Mouse (Mus musculus) mature B cell (primary cell): ENCODE data around the gene Lfng.

Experiments
- in situ Hi-C: fragments of 300-500 bp; cut with MboI; formaldehyde crosslinking; loops from 2 replicates; pipeline ENCODE4 v1.14.3; 2019

Lfng gene

GRCm38 (mm10) chr5:140594846-140595245 lies 12.3 kb upstream of the Lfng start:
- in situ Hi-C loops: no loop called here

GRCm38 (mm10) chr5:140596426-140596825 lies 10.7 kb upstream of the Lfng start:
- in situ Hi-C loops: no loop called here

- in situ Hi-C loops: no loop called here
These were observed 10.1 kb upstream of the Lfng start for GRCm38 (mm10) chr5:140596927-140597588.

GRCm38 (mm10) chr5:140597787-140598186 lies 9.3 kb upstream of the Lfng start:
- in situ Hi-C loops: no loop called here

GRCm38 (mm10) chr5:140599939-140600338 lies 7.2 kb upstream of the Lfng start:
- in situ Hi-C loops: no loop called here

- in situ Hi-C loops: no loop called here
These were observed 5.4 kb upstream of the Lfng start for GRCm38 (mm10) chr5:140601712-140602111.

GRCm38 (mm10) chr5:140602540-140602939 lies 4.6 kb upstream of the Lfng start:
- in situ Hi-C loops: no loop called here

- in situ Hi-C loops: no loop called here
These were observed 2.7 kb upstream of the Lfng start for GRCm38 (mm10) chr5:140604386-140604785.

GRCm38 (mm10) chr5:140605228-140605627 lies 1.9 kb upstream of the Lfng start:
- in situ Hi-C loops: no loop called here

GRCm38 (mm10) chr5:140606386-140606785 lies 734 bp upstream of the Lfng start:
- in situ Hi-C loops: no loop called here

- in situ Hi-C loops: no loop called here
These were observed 915 bp downstream of the Lfng start for GRCm38 (mm10) chr5:140607836-140608633.

GRCm38 (mm10) chr5:140608634-140609015 lies 1.5 kb downstream of the Lfng start:
- in situ Hi-C loops: no loop called here

- in situ Hi-C loops: no loop called here
These were observed 2.6 kb downstream of the Lfng start for GRCm38 (mm10) chr5:140609511-140610272.

- in situ Hi-C loops: no loop called here
These were observed 3.3 kb downstream of the Lfng start for GRCm38 (mm10) chr5:140610273-140611011.

GRCm38 (mm10) chr5:140611021-140611583 lies 4.0 kb downstream of the Lfng start:
- in situ Hi-C loops: no loop called here

- in situ Hi-C loops: no loop called here
These were observed 4.6 kb downstream of the Lfng start for GRCm38 (mm10) chr5:140611611-140612185.

GRCm38 (mm10) chr5:140612191-140612590 lies 5.1 kb downstream of the Lfng start:
- in situ Hi-C loops: no loop called here

- in situ Hi-C loops: no loop called here
These were observed 7.0 kb downstream of the Lfng start for GRCm38 (mm10) chr5:140614141-140614540.

- in situ Hi-C loops: loop anchor here (5.0 kb wide), 1 partner anchor 73 kb away; no protein-coding TSS in a partner anchor
These were observed 7.7 kb downstream of the Lfng start for GRCm38 (mm10) chr5:140614837-140615236.

- in situ Hi-C loops: loop anchor here (5.0 kb wide), 1 partner anchor 73 kb away; no protein-coding TSS in a partner anchor
These were observed 8.4 kb downstream of the Lfng start for GRCm38 (mm10) chr5:140615321-140616109.
